In the genomic region with DNA sequence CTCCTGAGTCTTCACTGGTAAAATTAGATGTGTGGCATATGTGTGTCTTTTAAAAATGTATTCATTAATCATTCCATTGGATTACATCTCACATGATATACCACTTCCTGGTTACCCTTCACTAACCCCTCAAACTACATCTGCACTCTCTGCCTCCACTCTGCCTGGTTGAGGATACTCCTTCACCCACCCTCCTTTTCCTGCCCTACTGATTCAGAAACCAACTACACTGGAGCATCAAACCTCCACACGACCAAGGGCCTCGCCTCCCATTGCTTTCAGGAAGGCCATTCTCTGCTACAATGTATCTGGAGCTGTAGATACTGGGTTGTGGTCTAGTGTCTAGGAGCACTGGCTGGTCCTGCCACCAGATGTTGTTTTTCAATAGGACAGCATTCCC, we compare ENCODE assay signal across 21 mouse cellular contexts. TPM values are rescaled to one million over a fixed set of nuclear protein-coding genes. Genes with fewer than 3 reads are reported as not detected.
A peak's percentile ranks its signal among the peaks of the same experiment; 100 is the strongest.
DNase-seq lines count a peak whose midpoint lies in the region; TF ChIP-seq lines count a peak whose summit lies in the region.
"Not testable (repeated sequence)": the region's sequence is repeated elsewhere in the genome, so short reads cannot be mapped to it uniquely, and the experiment has no call there.
"Had no signal": no experiment of that assay in that cellular context is flagged by ENCODE, and none has a peak within 500 bp of the region (broad histone marks: within the 10 kb centered on the region; RNA-seq: fewer than 3 reads in every experiment).

No protein-coding gene starts in this region.

- TF ChIP-seq EP300 in heart, adult 2 months (IDR thresholded peaks at IDR 0.05; ENCODE audit: insufficient read depth, low read depth, low read length): not testable (repeated sequence)

- H3K27me3 ChIP-seq in heart, adult 2 months (ENCODE audit: control insufficient read depth, insufficient read depth, low read length): not testable (repeated sequence)

- not testable (repeated sequence) for H3K36me3 ChIP-seq in heart, adult 2 months (ENCODE audit: control insufficient read depth, insufficient read depth, low read length)

- not testable (repeated sequence) for TF ChIP-seq CTCF in heart, adult 2 months (IDR thresholded peaks at IDR 0.05)

- not testable (repeated sequence) for H3K9ac ChIP-seq in heart, adult 2 months (ENCODE audit: low read depth, low read length)

- peak; percentile 1 for DNase-seq in cerebellum, adult 11 months
- peak; percentile 5 to 9 for DNase-seq in gastrocnemius, adult 8-10 months (ENCODE audit: low spot score in 2 of 2)
- DNase-seq in heart, adult 2 months: peak; percentile 3 to 19
- peak; percentile 2 to 37 for DNase-seq in kidney, postnatal 25 days
- DNase-seq in spleen, adult 12 weeks (ENCODE audit: low spot score): peak; percentile 26
- peak; percentile 82 for DNase-seq in testis, postnatal 14 days (ENCODE audit: low spot score)
- peak; percentile 21 for DNase-seq in urinary bladder, adult 2 months (ENCODE audit: low spot score)

- not testable (repeated sequence) for H3K4me3 ChIP-seq in heart, adult 2 months

- not testable (repeated sequence) for H3K27ac ChIP-seq in heart, adult 2 months

- not testable (repeated sequence) for H3K4me1 ChIP-seq in heart, adult 2 months (ENCODE audit: control insufficient read depth, insufficient read depth, low read length)

- intact Hi-C loops in heart, adult 2 months (cut with DNase I): not testable (repeated sequence)

- not testable (repeated sequence) for H3K79me2 ChIP-seq in heart, adult 2 months (replicated peaks; ENCODE audit: control insufficient read depth, insufficient read depth, low read length)

- not testable (repeated sequence) for TF ChIP-seq POLR2A in heart, adult 2 months (IDR thresholded peaks at IDR 0.05; ENCODE audit: insufficient read depth, low read depth, low read length)

- 43% methylated on average over 2 of the region's 2 CpGs for WGBS in heart, adult 2 months

RNA-seq across cellular contexts. Expression of a gene that starts 6.5 kb away (rescaled TPM):
- not detected for total RNA-seq in gastrocnemius, adult 8-10 months (2022)
- not detected for total RNA-seq in heart, adult 2 months (2021)
- not detected in 2 replicates for polyA plus RNA-seq in heart, adult 2 months (2012; rRNA removed)
- 0.14 TPM in 1 of 2 replicates, not detected in the other for polyA plus RNA-seq in urinary bladder, adult 2 months (2012; rRNA removed)
- total RNA-seq: adrenal gland, adult 2 months; adrenal gland, postnatal 36 days; ES-E14; gastrocnemius, postnatal 4 days; heart, adult 8-10 months; heart, postnatal 25 days had no signal
- polyA plus RNA-seq: adrenal gland, adult 2 months; embryonic facial prominence, embryonic 13.5 days; forebrain, embryonic 12.5 days; forebrain, embryonic 16.5 days; frontal cortex, adult 2 months; hindbrain, embryonic 11.5 days; hindbrain, embryonic 15.5 days had no signal

RNA-seq across cellular contexts. Expression of a gene that starts 46.2 kb away (rescaled TPM):
- total RNA-seq in gastrocnemius, adult 8-10 months (2022): not detected
- total RNA-seq in heart, adult 2 months (2021): not detected
- polyA plus RNA-seq in heart, adult 2 months (2012; rRNA removed): not detected in 2 replicates
- polyA plus RNA-seq in urinary bladder, adult 2 months (2012; rRNA removed): not detected in 2 replicates
- total RNA-seq: adrenal gland, adult 2 months; adrenal gland, postnatal 36 days; ES-E14; gastrocnemius, postnatal 4 days; heart, adult 8-10 months; heart, postnatal 25 days had no signal
- polyA plus RNA-seq: adrenal gland, adult 2 months; embryonic facial prominence, embryonic 13.5 days; forebrain, embryonic 12.5 days; forebrain, embryonic 16.5 days; frontal cortex, adult 2 months; heart, embryonic 12.5 days; heart, embryonic 16.5 days; hindbrain, embryonic 11.5 days; hindbrain, embryonic 15.5 days had no signal

Comparison
In these comparisons a context has a peak if more than half of its experiments do, and no peak if none do; other contexts are left out.
1. DNase-seq: peak in every context shown above with its lines; median percentile 82 in testis, postnatal 14 days; 26 in spleen, adult 12 weeks; 21 in urinary bladder, adult 2 months; 20 in kidney, postnatal 25 days; 11 in heart, adult 2 months; 7 in gastrocnemius, adult 8-10 months; 1 in cerebellum, adult 11 months.